Mouse (Mus musculus) limb, embryonic 10.5 days (tissue): Measurements from ENCODE around the gene Crip1. TPM values are rescaled to one million over a fixed set of nuclear protein-coding genes. Genes with fewer than 3 reads are reported as not detected.

Experiments
- DNase-seq: peaks from one replicate; pipeline ENCODE4 v3.0.0-alpha.2; 2017; ENCODE audit warnings: low spot score
- H3K27ac ChIP-seq: fragments of 300-500 bp; sonication (generic); 2 replicates; pipeline ENCODE4 v1.5.1; 2016; ENCODE audit warnings: mild to moderate bottlenecking
- H3K27me3 ChIP-seq: fragments of 300-500 bp; sonication (generic); 2 replicates; pipeline ENCODE4 v1.6.1; 2016; ENCODE audit warnings: low read depth, mild to moderate bottlenecking; ENCODE audit not compliant: poor library complexity, severe bottlenecking
- H3K36me3 ChIP-seq: fragments of 300-500 bp; sonication (generic); 2 replicates; pipeline ENCODE4 v1.6.1; 2016; ENCODE audit warnings: mild to moderate bottlenecking, moderate library complexity
- H3K4me1 ChIP-seq: fragments of 300-500 bp; sonication (generic); 2 replicates; pipeline ENCODE4 v1.6.1; 2016
- H3K4me3 ChIP-seq: fragments of 300-500 bp; sonication (generic); 2 replicates; pipeline ENCODE4 v1.5.1; 2016; ENCODE audit warnings: mild to moderate bottlenecking, moderate library complexity
- H3K9me3 ChIP-seq: fragments of 300-500 bp; sonication (generic); replicated peaks from 2 replicates; pipeline ENCODE4 v1.6.1; 2016; ENCODE audit warnings: mild to moderate bottlenecking
- WGBS: fragments of 180-500 bp; shearing (Covaris S2); methylation state at CpG from one replicate; pipeline ENCODE4 v1.1.7; 2016; 5-methylcytosine and 5-hydroxymethylcytosine counted together
- polyA plus RNA-seq: library from polyadenylated mRNA; unstranded; fragments of >200 nt; fragmentation: Nextera tagmentation; extraction: Ambion mirVana; gene quantifications from 2 replicates; pipeline ENCODE4 v1.2.1, GENCODE M21; 2016

Crip1 gene
- polyA plus RNA-seq, 1 experiment from 2014 or later = 61.0 TPM

DNA sequence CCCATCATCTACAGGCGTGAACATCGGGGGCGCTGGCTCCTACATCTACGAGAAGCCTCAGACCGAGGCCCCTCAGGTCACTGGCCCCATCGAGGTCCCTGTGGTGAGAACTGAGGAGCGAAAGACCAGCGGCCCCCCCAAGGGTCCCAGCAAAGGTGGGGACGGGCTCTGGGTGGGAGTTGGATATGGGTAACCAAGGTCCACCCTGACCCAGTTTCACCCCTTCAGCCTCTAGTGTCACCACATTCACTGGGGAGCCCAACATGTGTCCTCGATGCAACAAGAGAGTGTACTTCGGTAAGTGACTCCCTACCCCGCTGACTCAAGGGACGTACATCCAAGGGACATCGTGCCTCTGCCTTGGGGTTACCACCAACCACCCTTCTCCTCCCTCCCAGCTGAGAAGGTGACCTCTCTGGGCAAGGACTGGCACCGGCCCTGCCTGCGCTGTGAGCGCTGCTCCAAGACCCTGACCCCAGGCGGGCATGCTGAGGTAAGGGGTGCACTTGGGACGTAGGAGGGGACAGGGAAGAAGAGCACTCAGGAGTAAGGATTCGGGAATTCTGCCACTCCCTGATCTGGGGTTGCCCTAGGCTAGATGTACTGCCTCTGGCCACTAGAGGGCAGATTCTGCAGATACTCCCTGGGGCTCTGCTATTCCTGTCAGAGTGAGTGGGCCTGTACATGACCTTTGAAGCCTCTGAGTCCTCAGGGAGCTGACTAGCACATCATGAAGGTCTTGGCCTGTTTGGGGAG lies 1.9 kb upstream of the Crip1 start:
- H3K27me3 ChIP-seq = peaks cover 82% of the 10 kb centered on the region
- H3K9me3 ChIP-seq = no peaks in the 10 kb centered on the region
- H3K36me3 ChIP-seq = 0 out of 2 replicates have a peak, but pooled peaks cover 2% of the 10 kb centered on the region
- no peak for DNase-seq
- 83% methylated on average over 20 of the region's 20 CpGs for WGBS
- no peak overlapping the region for H3K4me3 ChIP-seq
- H3K27ac ChIP-seq = no peak overlapping the region
- peaks cover 54% of the 10 kb centered on the region for H3K4me1 ChIP-seq

DNA sequence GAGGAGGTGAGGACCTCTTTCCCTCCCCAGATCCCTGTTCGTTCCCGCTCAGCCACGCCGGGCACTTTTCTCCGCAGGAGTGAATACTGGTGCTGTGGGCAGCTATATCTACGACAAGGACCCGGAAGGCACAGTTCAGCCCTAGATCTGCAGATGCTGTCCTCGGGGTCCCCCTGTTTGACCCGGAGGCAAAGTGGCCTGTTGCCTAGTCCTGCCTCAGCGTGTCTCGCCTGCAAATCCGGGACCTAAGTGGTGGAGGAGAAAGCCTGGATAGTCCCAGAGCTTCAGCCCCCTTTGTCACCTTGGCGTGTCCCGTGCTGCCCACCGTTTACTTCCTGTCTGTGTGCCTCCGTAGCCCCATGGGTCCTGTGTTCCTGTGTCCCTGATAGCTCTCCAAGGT lies 1.2 kb upstream of the Crip1 start:
- Histone ChIP-seq H3K27me3 (peaks cover 90% of the 10 kb centered on the region), H3K4me1 (peaks cover 46% of the 10 kb centered on the region), H3K27ac (no peak overlapping the region), H3K36me3 (0 out of 2 replicates have a peak, but pooled peaks cover 2% of the 10 kb centered on the region), H3K4me3 (no peak overlapping the region), H3K9me3 (no peaks in the 10 kb centered on the region)
- WGBS = 92% methylated on average over 16 of the region's 16 CpGs
- no peak for DNase-seq

DNA sequence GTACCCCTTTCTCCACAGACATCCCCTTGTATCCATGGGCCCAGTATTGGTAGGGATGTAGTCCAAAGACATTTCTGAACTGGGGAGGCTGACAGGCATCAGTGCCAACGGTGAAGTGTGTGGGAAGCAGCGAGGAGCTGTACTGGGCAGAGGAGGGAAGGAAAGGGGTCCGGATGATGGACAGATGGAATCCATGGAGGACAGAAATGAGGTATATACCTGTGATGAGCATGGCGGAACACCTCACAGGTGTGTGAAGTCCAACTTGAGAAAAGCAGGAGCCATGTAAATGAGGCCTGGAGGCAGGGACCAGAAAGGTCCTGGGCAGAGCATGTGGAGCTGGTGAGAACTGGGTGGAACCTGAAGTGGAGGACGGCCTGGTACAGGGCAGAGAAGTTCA lies 525 bp upstream of the Crip1 start:
- Histone ChIP-seq H3K27me3 (peaks cover 91% of the 10 kb centered on the region), H3K4me1 (peaks cover 39% of the 10 kb centered on the region)
- WGBS = 86% methylated on average over 5 of the region's 5 CpGs

DNA sequence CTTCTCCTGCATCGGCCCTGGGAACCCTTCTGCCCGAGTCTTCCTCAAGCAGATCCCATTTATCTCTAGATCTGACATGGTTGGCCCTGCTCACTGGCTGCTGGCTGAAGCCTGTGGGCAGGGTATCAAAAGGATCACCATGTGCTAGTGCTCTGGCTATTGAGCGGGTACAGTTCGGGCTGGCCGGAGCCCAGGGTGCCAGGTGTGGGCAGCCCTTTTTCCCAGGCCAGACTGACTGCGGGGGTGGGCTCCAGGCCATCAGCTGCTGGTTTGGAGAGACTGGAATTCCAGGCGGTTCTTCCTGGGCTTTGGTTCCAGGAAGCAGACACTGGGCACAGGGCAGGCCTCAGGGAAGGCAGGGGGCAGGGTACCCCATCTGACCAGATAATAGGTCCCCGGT lies 1.4 kb downstream of the Crip1 start:
- WGBS = 86% methylated on average over 8 of the region's 8 CpGs
- Histone ChIP-seq H3K4me3 (no peak overlapping the region), H3K27ac (no peak overlapping the region), H3K36me3 (0 out of 2 replicates have a peak, but pooled peaks cover 2% of the 10 kb centered on the region), H3K9me3 (no peaks in the 10 kb centered on the region), H3K27me3 (peaks cover 91% of the 10 kb centered on the region), H3K4me1 (peaks cover 38% of the 10 kb centered on the region)
- no peak for DNase-seq

More for the DNA sequence above, 525 bp upstream of the Crip1 start:
- H3K9me3 ChIP-seq = no peaks in the 10 kb centered on the region
- H3K27ac ChIP-seq = no peak overlapping the region
- DNase-seq = no peak
- H3K36me3 ChIP-seq = 0 out of 2 replicates have a peak, but pooled peaks cover 2% of the 10 kb centered on the region
- H3K4me3 ChIP-seq = no peak overlapping the region

DNA sequence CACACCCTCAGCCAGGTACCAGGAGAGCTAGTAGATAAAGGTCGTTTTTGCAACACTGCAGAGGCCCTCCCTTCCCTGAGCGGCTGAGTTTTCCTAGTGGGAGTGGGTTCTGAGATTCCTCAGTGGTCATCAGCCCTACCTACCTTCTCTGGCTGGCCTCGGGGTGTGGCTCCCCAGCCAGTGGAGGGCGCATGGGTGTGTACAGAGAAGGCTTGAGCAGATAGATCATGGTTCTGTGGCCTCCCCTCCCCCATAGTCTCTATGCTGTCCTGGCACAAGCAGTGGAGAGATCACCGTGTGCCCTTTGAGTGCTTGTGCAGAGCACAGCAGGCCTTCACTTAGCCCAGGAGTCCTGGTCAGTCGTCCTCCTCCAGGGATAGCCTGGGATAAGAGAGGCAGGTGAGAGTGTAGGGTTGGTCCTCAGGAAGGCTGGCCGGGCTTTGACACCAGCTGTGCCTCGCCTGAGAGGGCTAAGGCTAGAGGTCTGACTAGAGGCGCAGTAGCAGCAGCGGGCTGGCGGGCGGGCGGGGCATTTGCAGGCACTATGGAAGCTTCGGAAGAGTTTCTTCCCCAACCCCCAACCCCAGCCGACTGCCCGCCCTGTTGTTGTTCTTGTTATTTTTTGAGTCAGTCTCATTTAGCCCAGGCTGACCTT lies 2.4 kb downstream of the Crip1 start:
- H3K4me3 ChIP-seq = no peak overlapping the region
- peaks cover 91% of the 10 kb centered on the region for H3K27me3 ChIP-seq
- no peaks in the 10 kb centered on the region for H3K9me3 ChIP-seq
- 26% methylated on average over 16 of the region's 16 CpGs for WGBS
- H3K36me3 ChIP-seq = 0 out of 2 replicates have a peak, but pooled peaks cover 2% of the 10 kb centered on the region
- DNase-seq = no peak
- H3K27ac ChIP-seq = no peak overlapping the region
- peaks cover 30% of the 10 kb centered on the region for H3K4me1 ChIP-seq

DNA sequence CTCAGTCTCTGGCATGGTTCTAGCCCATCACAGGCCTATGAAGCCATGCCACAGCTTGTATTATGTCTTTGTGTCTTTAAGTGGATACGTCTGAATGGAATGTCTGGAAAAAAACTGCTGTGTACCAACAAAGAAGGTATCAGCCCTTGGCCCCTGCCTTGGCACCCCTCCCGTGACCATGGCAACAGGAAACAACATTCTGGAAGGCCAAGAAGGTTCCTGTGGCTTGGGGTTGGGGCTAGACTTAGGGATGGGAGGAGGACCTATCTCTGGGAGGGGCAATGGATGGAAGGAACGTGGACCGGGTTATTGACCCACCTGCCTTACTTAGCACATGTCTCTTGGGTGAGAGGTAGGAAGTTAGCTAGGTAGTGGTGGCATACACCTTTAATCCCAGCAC lies 3.2 kb downstream of the Crip1 start:
- DNase-seq = no peak
- 0 out of 2 replicates have a peak, but pooled peaks cover 2% of the 10 kb centered on the region for H3K36me3 ChIP-seq
- H3K9me3 ChIP-seq = no peaks in the 10 kb centered on the region
- H3K4me3 ChIP-seq = no peak overlapping the region
- H3K27me3 ChIP-seq = peaks cover 91% of the 10 kb centered on the region
- WGBS = 77% methylated on average over 4 of the region's 4 CpGs
- no peak overlapping the region for H3K27ac ChIP-seq
- H3K4me1 ChIP-seq = peaks cover 28% of the 10 kb centered on the region

DNA sequence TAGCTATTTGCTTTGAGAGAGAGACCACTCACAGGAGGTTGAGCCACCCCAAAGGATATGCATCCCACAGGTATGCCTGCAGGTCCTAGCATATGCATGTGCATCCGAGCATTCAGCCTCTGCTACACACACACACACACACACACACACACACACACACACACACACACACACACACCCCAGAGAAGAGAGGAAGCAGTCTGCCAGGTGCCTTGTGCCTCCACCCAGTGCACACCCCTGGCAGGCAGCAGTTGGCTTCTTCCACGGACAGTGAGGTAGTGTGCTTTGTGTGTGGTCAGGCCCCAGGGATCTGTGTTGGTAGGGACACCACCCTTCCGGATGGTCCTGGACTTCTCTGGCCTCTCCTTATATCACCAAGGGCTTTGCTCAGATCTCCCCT lies 3.8 kb downstream of the Crip1 start:
- Histone ChIP-seq H3K27me3 (peaks cover 93% of the 10 kb centered on the region), H3K36me3 (no peaks in the 10 kb centered on the region), H3K27ac (no peak overlapping the region), H3K4me1 (peaks cover 30% of the 10 kb centered on the region), H3K9me3 (no peaks in the 10 kb centered on the region), H3K4me3 (no peak overlapping the region)
- no peak for DNase-seq
- 69% methylated on average over 3 of the region's 3 CpGs for WGBS

DNA sequence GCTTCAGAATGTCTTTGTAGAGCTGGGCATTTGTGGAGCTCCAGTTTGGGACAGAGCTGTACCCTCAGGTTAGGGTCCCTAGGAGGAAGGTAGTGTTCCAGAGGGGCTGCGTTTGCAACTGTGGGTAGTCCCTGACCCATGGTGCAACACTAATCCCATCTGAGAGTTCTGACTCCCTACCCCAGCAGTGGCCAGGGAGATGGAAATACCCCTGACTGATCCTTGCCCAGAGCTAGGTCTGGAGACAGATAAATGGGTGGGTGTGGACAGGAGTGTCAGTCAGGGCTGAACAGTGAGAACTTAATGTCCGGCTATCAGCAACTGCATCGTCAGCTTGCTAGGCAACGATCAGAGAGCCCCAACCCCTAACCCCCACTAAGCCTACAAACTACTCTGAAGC lies 4.5 kb downstream of the Crip1 start:
- peaks cover 37% of the 10 kb centered on the region for H3K4me1 ChIP-seq

DNA sequence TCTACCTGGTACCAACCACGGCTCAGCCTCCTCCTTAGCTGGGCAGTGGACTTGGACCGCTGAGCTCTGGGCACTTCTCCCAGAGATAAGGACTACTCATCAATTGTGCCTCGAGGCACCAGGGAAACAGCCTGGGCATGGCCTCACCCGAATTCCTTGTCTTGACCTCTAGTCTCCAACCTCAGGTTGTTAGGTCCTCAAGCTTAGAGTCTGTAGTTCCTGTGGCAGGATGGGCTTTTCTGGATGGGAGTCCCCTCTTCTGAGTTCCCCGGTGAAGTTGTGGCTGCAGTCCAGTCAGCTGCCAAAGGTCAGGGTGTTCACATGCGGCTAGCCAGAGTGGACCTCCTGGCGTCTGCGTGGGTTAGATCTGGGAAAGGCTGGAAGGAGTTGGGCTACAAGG lies 4.9 kb downstream of the Crip1 start:
- no peak for DNase-seq
- peaks cover 38% of the 10 kb centered on the region for H3K4me1 ChIP-seq
- peaks cover 92% of the 10 kb centered on the region for H3K27me3 ChIP-seq
- no peak overlapping the region for H3K27ac ChIP-seq
- 73% methylated on average over 8 of the region's 8 CpGs for WGBS
- no peaks in the 10 kb centered on the region for H3K9me3 ChIP-seq
- peak overlapping the region; percentile 61; the same call in 1 of the 2 replicates for H3K4me3 ChIP-seq
- H3K36me3 ChIP-seq = no peaks in the 10 kb centered on the region

More for the DNA sequence above, 4.5 kb downstream of the Crip1 start:
- no peak for DNase-seq
- peaks cover 97% of the 10 kb centered on the region for H3K27me3 ChIP-seq
- no peak overlapping the region for H3K4me3 ChIP-seq
- no peak overlapping the region for H3K27ac ChIP-seq
- 82% methylated on average over 4 of the region's 4 CpGs for WGBS
- no peaks in the 10 kb centered on the region for H3K36me3 ChIP-seq
- no peaks in the 10 kb centered on the region for H3K9me3 ChIP-seq

DNA sequence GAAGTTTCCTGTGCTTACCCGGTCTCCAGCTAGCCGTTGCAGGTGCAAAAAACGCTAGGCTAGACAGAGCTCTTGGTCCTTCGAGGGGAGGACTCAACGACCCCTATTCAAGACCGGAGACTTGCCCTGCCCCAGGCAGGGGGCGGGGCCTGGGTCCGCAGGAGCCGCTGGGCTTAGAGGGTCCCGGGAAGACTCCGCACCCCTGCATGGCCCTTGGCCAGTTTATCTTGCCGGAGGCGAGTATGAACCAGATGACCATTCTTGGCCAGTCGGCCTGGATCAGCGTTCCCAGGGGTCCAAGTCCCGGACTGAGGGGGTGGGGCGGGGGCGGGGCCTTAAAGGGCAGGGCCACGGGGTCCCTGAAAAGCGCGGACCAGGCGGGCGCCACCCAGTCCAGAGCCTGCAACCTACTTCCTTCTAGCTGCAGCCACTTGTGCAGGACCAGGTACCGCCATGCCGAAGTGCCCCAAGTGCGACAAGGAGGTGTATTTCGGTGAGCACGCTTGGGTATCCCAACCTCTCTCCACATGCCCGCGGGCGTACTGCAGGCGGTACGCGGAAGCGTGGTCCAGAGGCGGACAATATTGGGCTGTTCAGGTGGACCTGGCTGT lies 5.7 kb downstream of the Crip1 start:
- Histone ChIP-seq H3K4me1 (peaks cover 34% of the 10 kb centered on the region), H3K27me3 (peaks cover 85% of the 10 kb centered on the region), H3K9me3 (no peaks in the 10 kb centered on the region), H3K27ac (peak overlapping the region; percentile 72), H3K4me3 (peak overlapping the region; percentile 61), H3K36me3 (no peaks in the 10 kb centered on the region)
- peak; percentile 68 for DNase-seq
- under 1% methylated on average over 36 of the region's 36 CpGs for WGBS

DNA sequence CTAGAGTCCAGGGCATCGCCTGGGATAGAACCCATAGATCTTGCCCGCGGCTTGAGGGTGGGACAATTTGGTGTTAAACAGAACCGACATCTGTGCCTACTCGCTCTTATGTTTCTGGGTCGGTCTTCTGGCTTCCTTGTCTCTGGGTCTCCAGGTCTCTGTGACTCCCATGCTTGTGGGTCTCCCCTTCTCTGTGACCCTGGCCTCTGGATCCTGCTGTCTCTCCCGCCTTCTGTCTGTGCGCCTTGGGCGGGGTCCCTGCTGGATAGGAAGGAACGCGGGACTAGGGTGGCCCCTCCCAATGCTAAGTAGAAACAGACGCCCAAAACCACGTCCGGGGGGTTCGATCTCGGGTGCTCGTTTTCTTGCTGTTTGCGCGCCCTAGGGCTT lies 6.2 kb downstream of the Crip1 start:
- peak overlapping the region; percentile 72 for H3K27ac ChIP-seq
- peaks cover 80% of the 10 kb centered on the region for H3K27me3 ChIP-seq
- H3K9me3 ChIP-seq = no peaks in the 10 kb centered on the region
- WGBS = 18% methylated on average over 19 of the region's 19 CpGs
- peaks cover 38% of the 10 kb centered on the region for H3K4me1 ChIP-seq
- H3K36me3 ChIP-seq = no peaks in the 10 kb centered on the region
- no peak for DNase-seq
- H3K4me3 ChIP-seq = peak overlapping the region; percentile 61

DNA sequence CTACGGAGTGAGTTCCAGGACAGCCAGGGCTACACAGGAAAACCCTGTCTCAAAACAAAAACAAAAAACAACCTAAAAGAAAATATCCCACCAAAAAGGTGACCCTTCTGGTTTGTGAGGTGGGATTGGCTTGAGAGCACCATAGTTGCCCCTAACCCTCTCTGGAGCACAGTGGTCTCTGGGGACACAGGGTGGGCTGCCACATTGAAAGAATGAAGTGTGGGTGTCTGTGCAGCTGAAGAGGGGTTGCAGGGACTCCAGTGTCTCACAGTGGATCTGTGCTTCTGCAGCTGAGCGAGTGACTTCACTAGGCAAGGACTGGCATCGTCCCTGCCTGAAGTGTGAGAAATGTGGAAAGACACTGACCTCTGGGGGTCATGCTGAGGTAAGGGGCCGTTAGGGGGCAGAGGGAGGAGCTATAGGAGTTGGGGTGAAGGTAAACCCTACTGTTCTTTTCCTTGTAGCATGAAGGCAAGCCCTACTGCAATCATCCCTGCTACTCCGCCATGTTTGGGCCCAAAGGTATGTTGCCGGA lies 6.9 kb downstream of the Crip1 start:
- DNase-seq = no peak
- WGBS = 85% methylated on average over 6 of the region's 6 CpGs
- Histone ChIP-seq H3K4me3 (no peak overlapping the region), H3K27me3 (peaks cover 72% of the 10 kb centered on the region), H3K4me1 (peaks cover 42% of the 10 kb centered on the region), H3K9me3 (no peaks in the 10 kb centered on the region), H3K36me3 (peaks cover 2% of the 10 kb centered on the region; the same call in 1 of the 2 replicates), H3K27ac (no peak overlapping the region)

DNA sequence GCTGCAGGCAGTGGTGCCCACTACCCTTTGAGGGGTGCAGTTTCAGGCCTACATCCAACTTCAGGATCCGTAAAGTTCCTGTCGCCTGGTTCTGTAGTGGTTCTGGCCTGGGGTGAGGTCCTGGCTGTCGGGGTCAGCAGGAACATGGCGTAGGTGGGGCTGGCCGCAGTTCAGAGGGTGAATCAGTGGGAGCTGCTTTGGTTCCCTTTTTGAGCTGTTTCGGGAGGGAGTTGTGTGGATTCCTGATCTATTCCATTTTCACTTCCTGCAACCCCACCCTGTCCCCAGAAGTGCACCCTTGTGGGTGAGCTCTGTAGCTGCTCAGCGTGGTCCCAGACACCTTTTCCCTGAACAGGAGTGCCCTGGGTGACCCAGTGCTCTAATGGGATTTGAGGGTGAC lies 7.9 kb downstream of the Crip1 start:
- peaks cover 44% of the 10 kb centered on the region for H3K4me1 ChIP-seq
- no peak overlapping the region for H3K4me3 ChIP-seq
- H3K27ac ChIP-seq = no peak overlapping the region
- WGBS = 94% methylated on average over 7 of the region's 7 CpGs
- H3K9me3 ChIP-seq = no peaks in the 10 kb centered on the region
- no peak for DNase-seq
- peaks cover 63% of the 10 kb centered on the region for H3K27me3 ChIP-seq
- H3K36me3 ChIP-seq = peaks cover 7% of the 10 kb centered on the region; the same call in 1 of the 2 replicates
